Mouse (Mus musculus) small intestine, adult 2 months (tissue): ENCODE results near the gene Orc1.

Experiments used
- CTCF ChIP-seq: fragments of 200-500 bp; IDR thresholded peaks from 2 replicates; pipeline ENCODE4 v1.5.1; 2012; ENCODE audit warnings: low read depth, mild to moderate bottlenecking, control low read depth, inconsistent platforms, low read length, moderate library complexity, mixed read lengths; ENCODE audit not compliant: insufficient replicate concordance, insufficient read length; ENCODE audit errors: extremely low read depth
- POLR2A ChIP-seq: fragments of 200-500 bp; IDR thresholded peaks from 2 replicates; pipeline ENCODE4 v1.6.1; 2012; ENCODE audit warnings: low read depth, mild to moderate bottlenecking, control low read depth, inconsistent platforms, low read length, moderate library complexity

- TF ChIP-seq CTCF (no peak), POLR2A (no peak)
These were observed 22.6 kb downstream of the Orc1 start for GRCm38 (mm10) chr4:108601870-108602269.
